Mouse (Mus musculus) MEL (cell line): Measurements from ENCODE around the gene Gm11569.

Experiments
- CHD2 ChIP-seq: IDR thresholded peaks from 2 replicates; pipeline ENCODE4 v1.6.1; 2011; ENCODE audit warnings: low read length, improper control_type of control experiment
- CTCF ChIP-seq, 3 experiments: IDR thresholded peaks in 2 of 3; conservative IDR thresholded peaks in 1 of 3; 2 replicates each; pipeline ENCODE4 v1.5.1; 2011 to 2012; ENCODE audit warnings: low read length in 3 of 3, low read depth in 2 of 3, mild to moderate bottlenecking in 2 of 3, improper control_type of control experiment in 1 of 3, inconsistent platforms in 1 of 3, mixed read lengths in 1 of 3, moderate library complexity in 1 of 3; ENCODE audit not compliant: control insufficient read depth in 1 of 3, insufficient read depth in 1 of 3, poor library complexity in 1 of 3, severe bottlenecking in 1 of 3
- ELF1 ChIP-seq: IDR thresholded peaks from 2 replicates; pipeline ENCODE4 v1.6.1; 2014; ENCODE audit warnings: low read depth, mild to moderate bottlenecking, inconsistent platforms, low read length, improper control_type of control experiment, moderate library complexity
- EP300 ChIP-seq, 2 experiments: IDR thresholded peaks; 2 replicates each; pipeline ENCODE4 v1.6.1; 2011; ENCODE audit warnings: improper control_type of control experiment in 2 of 2, low read length in 2 of 2, low read depth in 1 of 2, mild to moderate bottlenecking in 1 of 2
- KAT2A ChIP-seq: conservative IDR thresholded peaks from 2 replicates; pipeline ENCODE4 v1.6.1; 2012; ENCODE audit warnings: low read depth, low read length, improper control_type of control experiment, inconsistent platforms
- MAX ChIP-seq: IDR thresholded peaks from 2 replicates; pipeline ENCODE4 v1.6.1; 2011; ENCODE audit warnings: low read length, improper control_type of control experiment
- MAZ ChIP-seq: IDR thresholded peaks from 2 replicates; pipeline ENCODE4 v1.6.1; 2012; ENCODE audit warnings: low read depth, mild to moderate bottlenecking, inconsistent platforms, low read length, improper control_type of control experiment
- MEF2A ChIP-seq: IDR thresholded peaks from 2 replicates; pipeline ENCODE4 v1.6.1; 2014; ENCODE audit warnings: low read depth, mild to moderate bottlenecking, inconsistent platforms, low read length, improper control_type of control experiment; ENCODE audit not compliant: poor library complexity, insufficient replicate concordance, severe bottlenecking; ENCODE audit errors: extremely low read depth
- MYB ChIP-seq: IDR thresholded peaks from 2 replicates; pipeline ENCODE4 v1.6.1; 2011; ENCODE audit warnings: mild to moderate bottlenecking, low read depth, low read length, improper control_type of control experiment
- POLR2A ChIP-seq, 2 experiments: IDR thresholded peaks; 2 replicates each; pipeline ENCODE4 v1.6.1; 2011 to 2012; ENCODE audit warnings: low read length in 2 of 2, mild to moderate bottlenecking in 2 of 2, control low read depth in 1 of 2, improper control_type of control experiment in 1 of 2, low read depth in 1 of 2, moderate library complexity in 1 of 2; ENCODE audit not compliant: control insufficient read depth in 1 of 2, insufficient read depth in 1 of 2, poor library complexity in 1 of 2
- SIN3A ChIP-seq: IDR thresholded peaks from 2 replicates; pipeline ENCODE4 v1.6.1; 2012; ENCODE audit warnings: low read length, improper control_type of control experiment, inconsistent platforms
- USF1 ChIP-seq: IDR thresholded peaks from 2 replicates; pipeline ENCODE4 v1.6.1; 2014; ENCODE audit warnings: low read depth, mild to moderate bottlenecking, inconsistent platforms, low read length, improper control_type of control experiment, moderate library complexity
- ZNF384 ChIP-seq: IDR thresholded peaks from 2 replicates; pipeline ENCODE4 v1.6.1; 2012; ENCODE audit warnings: low read depth, mild to moderate bottlenecking, inconsistent platforms, low read length, improper control_type of control experiment

DNA sequence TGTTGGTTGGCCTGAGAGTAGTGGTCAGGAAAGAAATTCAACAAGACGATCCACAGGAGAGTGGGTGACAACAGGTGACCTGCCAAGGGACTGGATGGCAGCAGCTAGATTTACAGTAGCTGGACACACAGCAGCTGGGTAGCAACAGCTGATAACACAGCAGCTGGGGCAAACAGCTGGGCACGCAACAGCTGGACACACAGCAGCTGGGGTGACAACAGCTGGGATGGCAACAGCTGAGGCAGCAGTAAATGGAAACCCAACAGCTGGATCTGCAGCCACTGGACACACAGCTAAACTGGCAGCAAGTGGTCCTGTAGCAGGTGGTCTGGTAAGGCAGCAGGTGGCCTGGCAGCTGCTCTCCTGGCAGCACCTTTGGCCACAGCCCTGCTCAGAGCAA lies 48.0 kb upstream of the Gm11569 start:
- no peak for TF ChIP-seq MEF2A
- no peak for TF ChIP-seq ZNF384
- no peak for TF ChIP-seq POLR2A (IDR thresholded peaks at IDR 0.05; ENCODE audit: control insufficient read depth in 1 of 2, insufficient read depth in 1 of 2, low read depth in 1 of 2, low read length in 2 of 2, poor library complexity in 1 of 2)
- no peak for TF ChIP-seq CTCF (IDR thresholded peaks at IDR 0.05 in 2 of 3, conservative IDR thresholded peaks at IDR 0.05 in 1 of 3; ENCODE audit: control insufficient read depth in 1 of 3, insufficient read depth in 1 of 3, low read depth in 2 of 3, low read length in 3 of 3, poor library complexity in 1 of 3, severe bottlenecking in 1 of 3)
- TF ChIP-seq MAZ = no peak
- no peak for TF ChIP-seq MAX
- TF ChIP-seq EP300 (IDR thresholded peaks at IDR 0.05; ENCODE audit: low read depth in 1 of 2, low read length in 2 of 2) = no peak
- TF ChIP-seq USF1 = no peak
- TF ChIP-seq CHD2 = no peak
- TF ChIP-seq ELF1 = no peak
- TF ChIP-seq SIN3A = no peak
- no peak for TF ChIP-seq MYB
- TF ChIP-seq KAT2A = no peak
